Mouse (Mus musculus) hindbrain, embryonic 15.5 days (tissue): Measurements from ENCODE around the gene Saal1. TPM values are rescaled to one million over a fixed set of nuclear protein-coding genes. Genes with fewer than 3 reads are reported as not detected.

Experiments
- ATAC-seq: fragments of 200-750 bp; cut with Nextera tagmentation; 2 replicates; pipeline ENCODE4 v1.8.0; 2017; ENCODE audit warnings: low read depth, moderate number of reproducible peaks, moderate TSS enrichment; ENCODE audit not compliant: low FRiP score
- H3K27ac ChIP-seq: fragments of 300-500 bp; sonication (generic); replicated peaks from 2 replicates; pipeline ENCODE4 v1.5.1; 2015; ENCODE audit warnings: mild to moderate bottlenecking, inconsistent platforms
- H3K27me3 ChIP-seq: fragments of 300-500 bp; sonication (generic); 2 replicates; pipeline ENCODE4 v1.6.1; 2015; ENCODE audit warnings: control low read depth, inconsistent platforms
- H3K36me3 ChIP-seq: fragments of 300-500 bp; sonication (generic); 2 replicates; pipeline ENCODE4 v1.6.1; 2015; ENCODE audit warnings: control low read depth, inconsistent platforms
- H3K4me1 ChIP-seq: fragments of 300-500 bp; sonication (generic); replicated peaks from 2 replicates; pipeline ENCODE4 v1.6.1; 2015; ENCODE audit warnings: control low read depth, inconsistent platforms
- H3K4me2 ChIP-seq: fragments of 300-500 bp; sonication (generic); 2 replicates; pipeline ENCODE4 v1.6.1; 2015; ENCODE audit warnings: moderate library complexity, mild to moderate bottlenecking, inconsistent platforms
- H3K4me3 ChIP-seq: fragments of 300-500 bp; sonication (generic); 2 replicates; pipeline ENCODE4 v1.5.1; 2015; ENCODE audit warnings: mild to moderate bottlenecking, inconsistent platforms
- H3K9ac ChIP-seq: fragments of 300-500 bp; sonication (generic); 2 replicates; pipeline ENCODE4 v1.6.1; 2015; ENCODE audit warnings: inconsistent platforms
- H3K9me3 ChIP-seq: fragments of 300-500 bp; sonication (generic); 2 replicates; pipeline ENCODE4 v1.6.1; 2016; ENCODE audit warnings: control low read depth, inconsistent platforms
- WGBS: fragments of 180-500 bp; shearing (Covaris S2); methylation state at CpG from one replicate; pipeline ENCODE4 v1.1.7; 2015; 5-methylcytosine and 5-hydroxymethylcytosine counted together
- polyA plus RNA-seq: library from polyadenylated mRNA; unstranded; fragments of >200 nt; fragmentation: Nextera tagmentation; extraction: Ambion mirVana; gene quantifications from 2 replicates; pipeline ENCODE4 v1.2.1, GENCODE M21; 2015

The Saal1 gene
- polyA plus RNA-seq, 1 experiment from 2014 or later: 16.1 TPM

DNA sequence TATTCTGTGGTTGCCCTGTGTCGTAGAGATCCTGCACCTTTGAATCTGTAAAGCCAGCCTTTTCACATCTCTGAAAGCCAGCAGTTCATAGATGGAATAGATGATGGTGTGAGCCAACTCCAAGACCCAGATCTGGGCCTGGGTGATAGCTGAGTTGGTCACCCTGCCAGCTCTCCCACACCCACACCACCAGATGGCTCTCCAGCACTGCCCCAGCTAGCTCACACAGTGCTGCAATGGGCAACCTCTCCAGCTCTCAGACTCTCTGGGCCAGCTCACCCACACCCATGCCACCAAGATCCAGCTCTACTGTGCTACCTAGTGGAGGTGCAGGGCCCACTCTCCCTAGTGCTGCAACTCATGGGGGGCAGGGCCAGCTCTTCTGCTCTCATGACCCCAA lies 67.3 kb downstream of the Saal1 start:
- Histone ChIP-seq H3K4me2 (no peak overlapping the region), H3K36me3 (no peaks in the 10 kb centered on the region), H3K4me3 (no peak overlapping the region), H3K27me3 (no peaks in the 10 kb centered on the region), H3K9ac (no peak overlapping the region), H3K4me1 (peaks cover 15% of the 10 kb centered on the region), H3K9me3 (no peaks in the 10 kb centered on the region), H3K27ac (no peak overlapping the region)
- ATAC-seq: no peak
- 83% methylated on average over 1 of the region's 1 CpGs for WGBS

DNA sequence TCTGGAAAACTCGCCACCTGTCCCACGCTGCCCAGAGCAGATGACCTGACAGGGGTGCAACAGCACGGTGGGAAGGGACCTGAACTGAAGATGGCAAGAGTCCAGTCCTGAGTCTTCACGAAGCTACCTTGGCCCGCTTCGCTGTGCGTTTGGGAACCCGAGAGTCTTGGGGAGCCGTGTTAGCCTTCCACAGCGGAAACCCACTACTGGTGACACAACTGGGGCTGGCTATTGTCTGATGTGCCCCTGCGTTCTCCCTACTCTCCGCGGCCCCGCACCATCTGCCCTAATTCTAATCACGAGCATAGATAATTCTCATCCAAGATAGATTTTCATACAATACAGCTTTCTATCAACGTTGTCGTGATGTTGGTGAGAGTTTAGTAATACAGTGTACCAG lies 70.4 kb downstream of the Saal1 start:
- H3K4me3 ChIP-seq: peak overlapping the region; percentile 84
- no peaks in the 10 kb centered on the region for H3K27me3 ChIP-seq
- peak overlapping the region; percentile 90 for H3K27ac ChIP-seq
- no peak for ATAC-seq
- peak overlapping the region; percentile 79 for H3K4me2 ChIP-seq
- 5% methylated on average over 17 of the region's 17 CpGs for WGBS
- peak overlapping the region; percentile 84 for H3K9ac ChIP-seq
- H3K9me3 ChIP-seq: no peaks in the 10 kb centered on the region
- peaks cover 30% of the 10 kb centered on the region for H3K4me1 ChIP-seq
- H3K36me3 ChIP-seq: no peaks in the 10 kb centered on the region

DNA sequence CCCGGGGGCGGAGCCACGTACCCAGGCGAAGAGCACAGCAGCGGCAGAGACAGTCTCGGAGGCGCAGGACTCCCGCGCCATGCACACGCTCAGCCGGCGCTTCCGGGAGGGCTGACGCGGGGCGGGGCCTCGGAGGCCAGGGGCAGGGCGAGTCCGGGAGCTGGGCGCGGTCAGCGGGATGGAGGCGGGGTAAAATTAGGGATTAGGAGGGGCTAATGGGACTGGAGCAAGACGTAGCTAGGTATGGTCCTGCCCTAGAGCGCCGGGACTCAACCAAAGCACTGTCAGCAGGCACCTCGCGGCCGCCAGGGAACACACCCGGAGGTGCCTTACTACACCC lies 70.8 kb downstream of the Saal1 start, which contains the start of gene Sergef:
Gene Sergef, minus strand, starts transcription at position 116 of the 340 bp plus-strand sequence.
- H3K27me3 ChIP-seq: no peaks in the 10 kb centered on the region
- no peaks in the 10 kb centered on the region for H3K9me3 ChIP-seq
- H3K27ac ChIP-seq: peak within 1 kb of the TSS; percentile 90
- H3K4me3 ChIP-seq: peak within 1 kb of the TSS; percentile 84
- peak within 1 kb of the TSS; percentile 84 for H3K9ac ChIP-seq
- no peaks in the 10 kb centered on the region for H3K36me3 ChIP-seq
- peaks cover 30% of the 10 kb centered on the region for H3K4me1 ChIP-seq
- WGBS: under 1% methylated on average over 30 of the region's 30 CpGs
- peak; percentile 95 for ATAC-seq
- peak within 1 kb of the TSS; percentile 79 for H3K4me2 ChIP-seq

DNA sequence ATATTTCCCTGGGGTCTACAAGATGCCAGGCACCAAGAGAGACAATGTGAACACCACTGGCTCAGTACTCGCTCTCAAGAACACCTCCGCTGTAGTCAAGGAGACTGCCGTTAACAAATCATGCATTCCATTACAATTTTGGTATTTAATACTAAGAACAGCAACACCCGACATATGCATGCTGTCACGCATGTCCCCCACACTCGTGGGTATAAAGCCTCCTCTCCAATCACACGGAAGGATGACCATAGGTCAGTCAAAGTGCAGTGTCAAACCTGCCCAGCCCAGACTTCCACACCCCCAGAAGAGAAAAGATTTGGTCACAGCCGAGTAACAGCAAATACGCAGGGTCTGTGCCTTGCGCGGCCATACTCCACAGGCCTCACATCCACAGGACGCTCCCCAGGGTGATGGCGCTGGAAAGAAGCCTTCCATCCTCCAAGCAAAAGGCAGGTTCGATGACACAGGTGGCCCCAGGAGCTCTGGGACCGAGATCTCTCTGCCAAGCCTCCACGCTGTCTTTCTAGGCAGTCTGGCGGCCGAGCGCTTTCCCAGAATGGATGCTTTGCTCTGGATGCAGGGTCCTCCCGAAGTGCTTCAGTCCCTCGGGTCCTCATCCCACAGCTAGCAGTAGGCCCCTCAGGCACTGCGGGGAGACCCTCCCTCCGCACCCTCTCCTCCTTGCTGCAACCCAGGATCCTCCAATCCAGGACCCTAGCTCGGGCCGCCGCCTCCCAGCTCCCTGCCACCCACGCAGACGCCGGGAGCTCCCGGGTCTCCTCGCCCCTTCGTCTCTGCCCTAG lies 71.4 kb downstream of the Saal1 start:
- Histone ChIP-seq H3K27me3 (no peaks in the 10 kb centered on the region), H3K9ac (peak overlapping the region; percentile 84), H3K4me1 (peaks cover 30% of the 10 kb centered on the region), H3K27ac (peak overlapping the region; percentile 90), H3K4me3 (peak overlapping the region; percentile 84), H3K9me3 (no peaks in the 10 kb centered on the region), H3K4me2 (peak overlapping the region; percentile 79), H3K36me3 (no peaks in the 10 kb centered on the region)
- 5% methylated on average over 32 of the region's 32 CpGs for WGBS
- peak; percentile 36 for ATAC-seq

Other genes starting within 250 kb of the Saal1 start
- 42.1 and 43.8 TPM in 2 replicates for gene Sergef, start 70.9 kb downstream of the Saal1 start, polyA plus RNA-seq
- 0.39 and 0.46 TPM in 2 replicates for gene Tph1, start 38.1 kb downstream of the Saal1 start, polyA plus RNA-seq
- gene Saa3, start 5.0 kb upstream of the Saal1 start, polyA plus RNA-seq: 0.26 and 0.43 TPM in 2 replicates
- not detected in 2 replicates for gene Saa4, start 21.9 kb upstream of the Saal1 start, polyA plus RNA-seq
- not detected in 2 replicates for gene Saa1, start 32.3 kb upstream of the Saal1 start, polyA plus RNA-seq
- 0.14 TPM in 1 of 2 replicates, not detected in the other for gene Saa2, start 41.1 kb upstream of the Saal1 start, polyA plus RNA-seq
- gene Hps5, start 85.4 kb upstream of the Saal1 start, polyA plus RNA-seq: 13.2 and 14.4 TPM in 2 replicates
- 39.5 and 41.2 TPM in 2 replicates for gene Gtf2h1, start 85.4 kb upstream of the Saal1 start, polyA plus RNA-seq
- gene Ldha, start 130.8 kb upstream of the Saal1 start, polyA plus RNA-seq: 696 and 729 TPM in 2 replicates
- 0.30 and 0.34 TPM in 2 replicates for gene Ldhc, start 150.5 kb upstream of the Saal1 start, polyA plus RNA-seq
- gene Tsg101, start 209.3 kb upstream of the Saal1 start, polyA plus RNA-seq: 326 and 342 TPM in 2 replicates
- gene Uevld, start 247.8 kb upstream of the Saal1 start, polyA plus RNA-seq: 4.5 and 5.6 TPM in 2 replicates